Mouse (Mus musculus): ENCODE results near the gene Cish.

- TF ChIP-seq USF1 (IDR thresholded peaks at IDR 0.05; ENCODE audit: low read depth), result no peak
- no peak for TF ChIP-seq CTCF (IDR thresholded peaks at IDR 0.05; ENCODE audit: control insufficient read depth, insufficient read depth, insufficient read length)
- no peak for TF ChIP-seq MAX (IDR thresholded peaks at IDR 0.05)
- no peak for TF ChIP-seq FOSL1 (IDR thresholded peaks at IDR 0.05; ENCODE audit: insufficient read depth, low read length, poor library complexity, severe bottlenecking)
Measured at GRCm38 (mm10) chr9:107287294-107287693, 8.5 kb upstream of the Cish start.
